Mouse (Mus musculus): ENCODE data around the gene Loxl1. TPM values are rescaled to one million over a fixed set of nuclear protein-coding genes. Genes with fewer than 3 reads are reported as not detected.
A peak's percentile ranks its signal among the peaks of the same experiment; 100 is the strongest.
"Not testable (repeated sequence)": the region's sequence is repeated elsewhere in the genome, so short reads cannot be mapped to it uniquely, and the experiment has no call there.

The Loxl1 gene
- polyA plus RNA-seq, 2 experiments = 0.80 to 1.2 TPM

GRCm38 (mm10) chr9:58253033-58253804 lies 59.8 kb downstream of the Loxl1 start, which contains the start of gene Stoml1:
Stoml1 (plus strand) TSS chr9:58253164.
- Histone ChIP-seq H3K9ac (replicated peaks) (peak within 1 kb of the TSS; percentile 71), H3K36me3 (replicated peaks; ENCODE audit: control insufficient read depth, insufficient read depth, low read depth) (no peaks in the 10 kb centered on the region), H3K4me2 (ENCODE audit: low read depth) (peak within 1 kb of the TSS; percentile 87), H3K4me1 (replicated peaks; ENCODE audit: control insufficient read depth in 2 of 2, insufficient read depth in 2 of 2, low read length in 1 of 2) (peaks cover 17 to 27% of the 10 kb centered on the region in 2 experiments), H3K4me3 (ENCODE audit: insufficient read depth in 1 of 2, low read depth in 2 of 2, low read length in 2 of 2) (peak within 1 kb of the TSS; percentile 64 to 67), H3K27ac (peak within 1 kb of the TSS; percentile 77), H3K9me3 (ENCODE audit: control insufficient read depth, low read length) (no peaks in the 10 kb centered on the region), H3K27me3 (ENCODE audit: control insufficient read depth, insufficient read depth, low read length) (no peaks in the 10 kb centered on the region)
- under 1% methylated on average over 31 of the region's 31 CpGs for WGBS (ENCODE audit: insufficient replicate concordance)
- TF ChIP-seq CTCF (IDR thresholded peaks at IDR 0.05; ENCODE audit: low read depth) = peak; percentile 99
- TF ChIP-seq EP300 (IDR thresholded peaks at IDR 0.05; ENCODE audit: low read depth) = no peak
- ATAC-seq (ENCODE audit: insufficient read depth) = peak; percentile 94
- DNase-seq (ENCODE audit: low read depth in 3 of 3, low spot score in 3 of 3) = peak; percentile 91 to 94 (median 92)

GRCm38 (mm10) chr9:58250730-58251129 lies 62.3 kb downstream of the Loxl1 start:
- ATAC-seq (ENCODE audit: insufficient read depth); H3K4me3 ChIP-seq (ENCODE audit: insufficient read depth in 1 of 2, low read depth in 2 of 2, low read length in 2 of 2); H3K27me3 ChIP-seq (ENCODE audit: control insufficient read depth, insufficient read depth, low read length); H3K9ac ChIP-seq (replicated peaks); H3K9me3 ChIP-seq (ENCODE audit: control insufficient read depth, low read length); DNase-seq (ENCODE audit: low read depth in 3 of 3, low spot score in 3 of 3); H3K4me2 ChIP-seq (ENCODE audit: low read depth); H3K36me3 ChIP-seq (replicated peaks; ENCODE audit: control insufficient read depth, insufficient read depth, low read depth): not testable (repeated sequence)
- Histone ChIP-seq H3K27ac (peak overlapping the region; percentile 92; the same call in 1 of the 2 replicates), H3K4me1 (replicated peaks; ENCODE audit: control insufficient read depth in 2 of 2, insufficient read depth in 2 of 2, low read length in 1 of 2) (peaks cover 14 to 29% of the 10 kb centered on the region in 2 experiments)
- 89% methylated on average over 1 of the region's 1 CpGs for WGBS (ENCODE audit: insufficient replicate concordance)

- Histone ChIP-seq H3K4me2 (ENCODE audit: low read depth) (peak overlapping the region; percentile 73), H3K36me3 (replicated peaks; ENCODE audit: control insufficient read depth, insufficient read depth, low read depth) (peaks cover under 1% of the 10 kb centered on the region), H3K9ac (replicated peaks) (peak overlapping the region; percentile 81), H3K4me3 (ENCODE audit: insufficient read depth in 1 of 2, low read depth in 2 of 2, low read length in 2 of 2) (peak overlapping the region in 1 of 2 experiments; percentile 87; a peak in 1 of 4 replicates), H3K4me1 (replicated peaks; ENCODE audit: control insufficient read depth in 2 of 2, insufficient read depth in 2 of 2, low read length in 1 of 2) (peaks cover 15 to 27% of the 10 kb centered on the region in 2 experiments), H3K9me3 (ENCODE audit: control insufficient read depth, low read length) (no peaks in the 10 kb centered on the region), H3K27ac (peak overlapping the region; percentile 92), H3K27me3 (ENCODE audit: control insufficient read depth, insufficient read depth, low read length) (no peaks in the 10 kb centered on the region)
- DNase-seq (ENCODE audit: low read depth in 3 of 3, low spot score in 3 of 3) = no peak
- no peak for ATAC-seq (ENCODE audit: insufficient read depth)
- TF ChIP-seq CTCF (IDR thresholded peaks at IDR 0.05; ENCODE audit: low read depth) (no peak), EP300 (IDR thresholded peaks at IDR 0.05; ENCODE audit: low read depth) (no peak)
- 77% methylated on average over 8 of the region's 8 CpGs for WGBS (ENCODE audit: insufficient replicate concordance)
These were observed 62.7 kb downstream of the Loxl1 start for GRCm38 (mm10) chr9:58250322-58250721.

- H3K27me3 ChIP-seq (ENCODE audit: control insufficient read depth, insufficient read depth, low read length) = no peaks in the 10 kb centered on the region
- H3K9me3 ChIP-seq (ENCODE audit: control insufficient read depth, low read length) = no peaks in the 10 kb centered on the region
- DNase-seq (ENCODE audit: low read depth in 3 of 3, low spot score in 3 of 3) (peak; percentile 70 to 73 (median 72)), ATAC-seq (ENCODE audit: insufficient read depth) (peak; percentile 60)
- H3K27ac ChIP-seq = peak within 1 kb of the TSS; percentile 92
- TF ChIP-seq CTCF (IDR thresholded peaks at IDR 0.05; ENCODE audit: low read depth) (no peak), EP300 (IDR thresholded peaks at IDR 0.05; ENCODE audit: low read depth) (no peak)
- under 1% methylated on average over 16 of the region's 16 CpGs for WGBS (ENCODE audit: insufficient replicate concordance)
- H3K36me3 ChIP-seq (replicated peaks; ENCODE audit: control insufficient read depth, insufficient read depth, low read depth) = peaks cover 7% of the 10 kb centered on the region
- H3K4me1 ChIP-seq (replicated peaks; ENCODE audit: control insufficient read depth in 2 of 2, insufficient read depth in 2 of 2, low read length in 1 of 2) = peaks cover 21 to 29% of the 10 kb centered on the region in 2 experiments
- H3K4me3 ChIP-seq (ENCODE audit: insufficient read depth in 1 of 2, low read depth in 2 of 2, low read length in 2 of 2) = peak within 1 kb of the TSS; percentile 87 to 95
- peak within 1 kb of the TSS; percentile 81 for H3K9ac ChIP-seq (replicated peaks)
- H3K4me2 ChIP-seq (ENCODE audit: low read depth) = peak within 1 kb of the TSS; percentile 73
These were observed 63.3 kb downstream of the Loxl1 start, which contains the start of gene Pml for GRCm38 (mm10) chr9:58249592-58250192. Pml (minus strand) TSS chr9:58249786.

Measured in liver, embryonic 14.5 days (tissue).